ENCODE assay signal across 8 mouse cellular contexts in genomic region chr6:125096279-125096596, GRCm38 (mm10). TPM values are rescaled to one million over a fixed set of nuclear protein-coding genes. Genes with fewer than 3 reads are reported as not detected.
DNase-seq lines count a peak whose midpoint lies in the region; ATAC-seq and TF ChIP-seq lines count a peak whose summit lies in the region.

No protein-coding gene starts in this region.

- DNase-seq in heart, adult 11 months: no peak
- DNase-seq in yolk sac, embryonic 10.5 days (ENCODE audit: low spot score): no peak
- no peak for DNase-seq in adrenal gland, postnatal 4 days (ENCODE audit: low spot score in 2 of 2)
- no peak for DNase-seq in MN1 (ENCODE audit: low spot score)

- H3K36me3 ChIP-seq in heart, embryonic 12.5 days: peaks cover 27% of the 10 kb centered on the region
- peaks cover 42% of the 10 kb centered on the region for H3K36me3 ChIP-seq in E14TG2a.4 (ENCODE audit: insufficient read depth, low read length)
- H3K36me3 ChIP-seq in forebrain, embryonic 15.5 days: peaks cover 22% of the 10 kb centered on the region
- peaks cover 19% of the 10 kb centered on the region for H3K36me3 ChIP-seq in liver, embryonic 16.5 days (ENCODE audit: control insufficient read depth, insufficient read depth)

- no peak for TF ChIP-seq CTCF in E14TG2a.4 (conservative IDR thresholded peaks at IDR 0.05; ENCODE audit: low read length)

- ATAC-seq in heart, embryonic 12.5 days (ENCODE audit: insufficient number of reproducible peaks, low FRiP score): peak; percentile 9
- ATAC-seq in forebrain, embryonic 15.5 days (replicated peaks): no peak
- ATAC-seq in liver, embryonic 16.5 days (ENCODE audit: low read depth): peak; percentile 33

- H3K4me3 ChIP-seq in heart, embryonic 12.5 days: peak overlapping the region; percentile 89
- H3K4me3 ChIP-seq in E14TG2a.4 (replicated peaks; ENCODE audit: low read length): peak overlapping the region; percentile 95
- H3K4me3 ChIP-seq in forebrain, embryonic 15.5 days: peak overlapping the region; percentile 82
- H3K4me3 ChIP-seq in liver, embryonic 16.5 days (ENCODE audit: low read depth, low read length): peak overlapping the region; percentile 75

- no peaks in the 10 kb centered on the region for H3K27me3 ChIP-seq in heart, embryonic 12.5 days (replicated peaks)
- H3K27me3 ChIP-seq in E14TG2a.4 (ENCODE audit: insufficient read depth, low read length): no peaks in the 10 kb centered on the region
- no peaks in the 10 kb centered on the region for H3K27me3 ChIP-seq in forebrain, embryonic 15.5 days
- no peaks in the 10 kb centered on the region for H3K27me3 ChIP-seq in liver, embryonic 16.5 days (ENCODE audit: control insufficient read depth, insufficient read depth, low read depth, low read length)

- H3K4me1 ChIP-seq in heart, embryonic 12.5 days (replicated peaks): peaks cover 39% of the 10 kb centered on the region
- H3K4me1 ChIP-seq in E14TG2a.4 (replicated peaks; ENCODE audit: low read depth, low read length): peaks cover 76% of the 10 kb centered on the region
- H3K4me1 ChIP-seq in forebrain, embryonic 15.5 days: peaks cover 39% of the 10 kb centered on the region
- peaks cover 39% of the 10 kb centered on the region for H3K4me1 ChIP-seq in liver, embryonic 16.5 days (ENCODE audit: control insufficient read depth, low read depth, low read length)

- H3K9ac ChIP-seq in heart, embryonic 12.5 days: peak overlapping the region; percentile 93
- H3K9ac ChIP-seq in forebrain, embryonic 15.5 days (replicated peaks): peak overlapping the region; percentile 84
- H3K9ac ChIP-seq in liver, embryonic 16.5 days (ENCODE audit: low read depth, low read length): peak overlapping the region; percentile 81

- H3K27ac ChIP-seq in heart, embryonic 12.5 days (ENCODE audit: poor library complexity, severe bottlenecking): peak overlapping the region; percentile 95
- peak overlapping the region; percentile 94 for H3K27ac ChIP-seq in forebrain, embryonic 15.5 days (replicated peaks)
- H3K27ac ChIP-seq in liver, embryonic 16.5 days (ENCODE audit: low read length): peak overlapping the region; percentile 96

- H3K9me3 ChIP-seq in heart, embryonic 12.5 days (replicated peaks): no peaks in the 10 kb centered on the region
- H3K9me3 ChIP-seq in E14TG2a.4 (ENCODE audit: low read length): no peaks in the 10 kb centered on the region
- H3K9me3 ChIP-seq in forebrain, embryonic 15.5 days: no peaks in the 10 kb centered on the region
- no peaks in the 10 kb centered on the region for H3K9me3 ChIP-seq in liver, embryonic 16.5 days (replicated peaks; ENCODE audit: control insufficient read depth, low read length)

- H3K4me2 ChIP-seq in heart, embryonic 12.5 days: peak overlapping the region; percentile 94
- peak overlapping the region; percentile 74 for H3K4me2 ChIP-seq in forebrain, embryonic 15.5 days (replicated peaks)
- peak overlapping the region; percentile 71 for H3K4me2 ChIP-seq in liver, embryonic 16.5 days (ENCODE audit: low read depth, low read length)

- 0% methylated on average over 8 of the region's 32 CpGs for WGBS in heart, embryonic 12.5 days
- WGBS in forebrain, embryonic 15.5 days: 0% methylated on average over 21 of the region's 32 CpGs
- WGBS in liver, embryonic 16.5 days (ENCODE audit: insufficient replicate concordance): under 1% methylated on average over 30 of the region's 32 CpGs

RNA-seq across cellular contexts. Expression of gene Chd4, which starts 0.5 kb away (rescaled TPM):
- polyA plus RNA-seq in heart, embryonic 12.5 days (2016; fragmentation: Nextera tagmentation; extraction: Ambion mirVana): 76.2 and 77.3 TPM in 2 replicates
- 98.9 and 112 TPM in 2 replicates for polyA plus RNA-seq in forebrain, embryonic 15.5 days (2015; fragmentation: Nextera tagmentation; extraction: Ambion mirVana)
- 18.2 and 22.9 TPM in 2 replicates for polyA plus RNA-seq in liver, embryonic 16.5 days (2015; fragmentation: Nextera tagmentation; extraction: Ambion mirVana)
- total RNA-seq in adrenal gland, postnatal 4 days (2021): 100 to 1,000 TPM; 227 to 264 TPM

RNA-seq across cellular contexts. Expression of gene Lpar5, which starts 28.5 kb away (rescaled TPM):
- polyA plus RNA-seq in heart, embryonic 12.5 days (2016; fragmentation: Nextera tagmentation; extraction: Ambion mirVana): 0.24 and 0.31 TPM in 2 replicates
- 0.50 and 0.71 TPM in 2 replicates for polyA plus RNA-seq in forebrain, embryonic 15.5 days (2015; fragmentation: Nextera tagmentation; extraction: Ambion mirVana)
- 1.4 and 1.5 TPM in 2 replicates for polyA plus RNA-seq in liver, embryonic 16.5 days (2015; fragmentation: Nextera tagmentation; extraction: Ambion mirVana)
- total RNA-seq in adrenal gland, postnatal 4 days (2021): 1 to 10 TPM in 1 of 2 experiments, under 1 TPM in 1; 0.84 to 1.0 TPM

RNA-seq across cellular contexts. Expression of gene Nop2, which starts 35.5 kb away (rescaled TPM):
- polyA plus RNA-seq in heart, embryonic 12.5 days (2016; fragmentation: Nextera tagmentation; extraction: Ambion mirVana): 55.0 and 56.2 TPM in 2 replicates
- polyA plus RNA-seq in forebrain, embryonic 15.5 days (2015; fragmentation: Nextera tagmentation; extraction: Ambion mirVana): 51.1 and 51.8 TPM in 2 replicates
- 25.2 and 25.3 TPM in 2 replicates for polyA plus RNA-seq in liver, embryonic 16.5 days (2015; fragmentation: Nextera tagmentation; extraction: Ambion mirVana)
- total RNA-seq in adrenal gland, postnatal 4 days (2021): 10 to 100 TPM; 36.5 to 36.8 TPM

RNA-seq across cellular contexts. Expression of gene Acrbp, which starts 46.7 kb away (rescaled TPM):
- polyA plus RNA-seq in heart, embryonic 12.5 days (2016; fragmentation: Nextera tagmentation; extraction: Ambion mirVana): 5.1 and 6.9 TPM in 2 replicates
- polyA plus RNA-seq in forebrain, embryonic 15.5 days (2015; fragmentation: Nextera tagmentation; extraction: Ambion mirVana): 21.9 and 26.2 TPM in 2 replicates
- polyA plus RNA-seq in liver, embryonic 16.5 days (2015; fragmentation: Nextera tagmentation; extraction: Ambion mirVana): 2.0 and 4.5 TPM in 2 replicates
- 1 to 10 TPM; 7.3 to 8.0 TPM for total RNA-seq in adrenal gland, postnatal 4 days (2021)

RNA-seq across cellular contexts. Expression of gene Iffo1, which starts 48.8 kb away (rescaled TPM):
- polyA plus RNA-seq in heart, embryonic 12.5 days (2016; fragmentation: Nextera tagmentation; extraction: Ambion mirVana): 11.3 and 11.8 TPM in 2 replicates
- polyA plus RNA-seq in forebrain, embryonic 15.5 days (2015; fragmentation: Nextera tagmentation; extraction: Ambion mirVana): 18.9 and 21.0 TPM in 2 replicates
- 3.0 and 4.2 TPM in 2 replicates for polyA plus RNA-seq in liver, embryonic 16.5 days (2015; fragmentation: Nextera tagmentation; extraction: Ambion mirVana)
- total RNA-seq in adrenal gland, postnatal 4 days (2021): 10 to 100 TPM; 42.7 to 49.9 TPM
